Mouse (Mus musculus): ENCODE data around the gene Zfp874a. TPM values are rescaled to one million over a fixed set of nuclear protein-coding genes. Genes with fewer than 3 reads are reported as not detected.

The Zfp874a gene
- polyA plus RNA-seq (2014; fragmentation: Illumina TruSeq; extraction: RNeasy Lipid Tissue Mini Kit (QIAGEN cat#74804); ENCODE audit: low read depth, low replicate concordance), result 8.6 TPM

GRCm38 (mm10) chr13:67451172-67452020 lies at the start of gene Zfp874a:
Zfp874a (minus strand) TSS chr13:67451624.

DNA sequence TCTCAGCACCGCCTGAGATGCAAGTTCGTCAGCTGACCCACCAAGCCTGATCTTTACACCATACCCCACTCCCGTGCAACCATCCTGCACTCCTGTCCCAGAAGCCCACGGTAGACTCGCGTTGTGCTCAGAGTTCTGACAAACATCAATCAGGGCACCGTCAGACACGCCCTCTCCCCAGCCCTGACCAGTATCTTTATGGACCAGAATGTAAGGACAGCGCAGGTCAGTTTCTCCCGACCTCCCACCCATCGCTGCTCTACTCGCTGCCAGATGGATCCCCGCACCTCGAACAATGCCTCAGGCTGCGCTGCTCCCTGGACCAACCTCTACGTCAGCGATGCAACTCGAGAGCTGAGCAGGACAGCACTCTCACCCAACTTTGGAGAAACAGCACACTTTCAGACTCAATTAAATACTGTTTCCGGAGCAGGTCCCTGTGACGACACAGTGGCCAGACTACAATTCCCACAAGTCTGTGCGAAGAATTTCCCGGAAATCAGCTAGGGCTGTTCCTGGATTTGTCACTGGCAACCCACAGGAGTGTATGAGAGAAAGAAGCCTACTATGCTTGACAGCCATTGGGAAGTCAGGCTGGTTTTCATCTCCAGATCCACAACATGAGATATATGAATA lies 48.8 kb upstream of the Zfp874a start, which contains the start of gene Zfp58:
Gene Zfp58 (minus strand): TSS at position 472 of the 636 bp plus-strand sequence.

DNA sequence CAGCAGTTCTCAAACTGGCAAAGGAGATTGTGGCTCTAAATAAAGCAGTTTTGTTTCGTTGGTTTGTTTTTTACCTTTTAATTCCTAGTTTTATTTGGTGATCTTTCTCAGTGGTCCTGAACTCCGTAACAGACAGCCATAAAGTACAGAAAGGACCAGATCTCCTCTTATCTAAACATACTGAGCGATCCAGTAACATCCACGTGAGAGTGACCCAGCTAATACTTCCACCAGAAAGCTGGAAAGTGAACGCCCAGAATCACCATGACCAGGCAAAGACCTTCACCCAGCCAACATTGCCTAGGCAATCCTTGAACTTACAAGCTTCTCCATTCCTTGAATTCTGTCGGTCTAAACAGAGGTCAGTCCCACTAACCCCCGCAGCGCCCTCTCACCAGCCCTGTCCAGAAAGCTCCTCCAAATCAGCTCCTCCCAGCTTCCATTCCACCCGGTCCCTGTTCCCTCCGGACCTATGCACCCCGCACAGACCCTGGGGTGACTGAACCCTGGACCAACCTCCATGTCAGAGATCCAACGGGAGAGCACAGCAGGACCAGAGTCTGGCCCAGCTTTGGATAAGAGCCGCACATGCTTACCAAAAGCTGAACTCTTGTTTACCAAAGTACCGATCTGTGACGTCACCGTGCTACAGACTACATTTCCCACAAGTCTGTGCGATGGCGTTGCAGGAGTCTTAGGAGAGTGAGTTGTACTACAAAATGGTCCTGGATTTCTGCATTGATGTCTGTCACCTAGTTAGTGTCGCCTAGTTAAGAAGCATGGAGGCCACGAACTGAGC lies 32.4 kb upstream of the Zfp874a start, which contains the start of gene Zfp874b:
Gene Zfp874b (minus strand): TSS at position 634 of the 799 bp plus-strand sequence.

DNA sequence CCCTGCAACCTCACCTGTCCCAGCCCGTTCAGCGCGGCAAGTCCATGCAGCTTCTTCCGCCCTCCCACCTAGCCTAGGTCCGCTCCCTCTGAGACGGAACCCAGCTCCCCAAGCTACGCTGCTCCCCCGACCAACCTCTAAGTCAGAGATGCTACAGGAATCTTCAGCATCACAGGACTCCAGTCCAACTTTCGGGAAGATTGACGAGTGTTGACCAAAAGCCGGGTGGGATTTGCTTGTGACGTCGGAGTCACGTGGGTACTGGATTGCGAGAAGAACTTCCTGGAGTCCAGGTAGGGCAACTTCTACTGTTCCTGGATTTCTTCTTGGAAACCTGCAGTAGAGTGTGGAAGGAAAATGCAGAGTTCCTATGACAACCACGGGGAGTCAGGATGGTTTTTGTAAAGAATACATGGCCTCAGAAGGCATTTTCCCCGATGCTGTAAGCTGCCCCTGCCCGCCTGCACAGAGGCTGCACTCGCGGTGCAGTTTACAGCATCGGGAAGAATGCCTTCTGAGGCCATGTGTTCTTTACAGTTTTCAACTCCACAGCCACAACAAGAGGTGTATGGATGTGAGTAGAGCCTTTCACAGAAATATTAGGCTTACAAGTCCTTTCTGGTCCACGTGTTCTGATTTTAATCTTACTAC lies 30.1 kb downstream of the Zfp874a start, which contains the start of gene Zfp459:
Gene Zfp459 (minus strand): TSS at position 212 of the 651 bp plus-strand sequence.

DNA sequence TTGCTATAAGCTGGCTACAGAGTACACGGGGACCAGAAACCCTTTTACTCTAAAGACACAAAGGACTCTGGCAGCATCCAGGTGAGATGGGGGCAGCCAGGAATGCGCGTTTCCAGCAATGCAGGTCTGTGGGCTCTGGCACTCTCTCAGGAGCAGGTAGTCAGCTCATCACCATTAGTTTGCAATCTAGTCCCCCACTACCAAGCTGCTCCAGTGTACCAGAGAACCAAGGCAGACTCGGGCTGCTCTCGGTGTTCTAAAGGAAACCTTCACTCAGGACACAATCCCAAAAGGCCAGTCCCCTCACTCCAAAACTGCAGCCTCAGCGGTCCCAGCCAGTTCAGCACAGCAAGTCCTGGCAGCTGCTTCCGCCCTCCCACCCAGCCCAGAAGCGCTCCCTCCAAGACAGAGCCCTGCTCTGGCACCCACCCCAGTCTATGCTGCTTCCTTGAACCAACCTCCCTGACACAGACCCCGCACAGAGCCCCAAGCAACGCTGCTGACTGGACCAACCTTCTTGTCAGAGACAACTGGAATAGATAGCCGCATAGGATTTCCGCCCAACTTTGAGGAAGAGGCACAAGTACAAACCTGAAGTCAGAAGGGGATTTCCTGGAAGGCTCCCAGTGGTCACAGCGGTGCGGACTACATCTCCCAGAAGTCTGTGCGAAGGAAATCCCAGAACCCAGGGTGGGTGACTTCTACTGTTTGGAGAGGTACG lies 52.1 kb downstream of the Zfp874a start, which contains the start of gene Zfp429:
Gene Zfp429 (minus strand): TSS at position 637 of the 721 bp plus-strand sequence.

DNA sequence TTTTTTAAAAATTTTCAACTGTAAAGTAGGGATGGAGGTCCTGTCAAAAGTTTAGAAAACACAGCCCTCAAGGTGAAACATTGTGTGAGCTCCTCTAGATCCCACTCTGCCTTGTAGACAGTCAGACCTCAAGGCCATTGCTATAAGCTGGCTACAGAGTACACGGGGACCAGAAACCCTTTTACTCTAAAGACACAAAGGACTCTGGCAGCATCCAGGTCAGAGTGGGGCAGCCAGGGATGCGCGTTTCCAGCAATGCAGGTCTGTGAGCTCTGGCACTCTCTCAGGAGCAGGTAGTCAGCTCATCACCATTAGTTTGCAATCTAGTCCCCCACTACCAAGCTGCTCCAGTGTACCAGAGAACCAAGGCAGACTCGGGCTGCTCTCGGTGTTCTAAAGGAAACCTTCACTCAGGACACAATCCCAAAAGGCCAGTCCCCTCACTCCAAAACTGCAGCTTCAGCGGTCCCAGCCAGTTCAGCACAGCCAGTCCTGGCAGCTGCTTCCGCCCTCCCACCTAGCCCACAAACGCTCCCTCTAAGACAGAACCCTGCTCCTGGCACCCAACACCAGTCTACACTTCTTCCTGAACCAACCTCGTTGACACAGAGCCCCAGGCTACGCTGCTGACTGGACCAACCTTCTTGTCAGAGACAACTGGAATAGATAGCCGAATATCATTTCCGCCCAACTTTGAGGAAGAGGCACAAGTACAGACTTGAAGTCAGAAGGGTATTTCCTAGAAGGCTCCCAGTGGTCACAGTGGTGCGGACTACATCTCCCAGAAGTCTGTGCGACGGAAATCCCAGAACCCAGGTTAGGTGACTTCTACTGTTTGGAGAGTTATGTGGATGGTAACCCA lies 76.1 kb downstream of the Zfp874a start, which contains the start of the genes Gm28041 and Zfp456:
Gene Gm28041 (minus strand): TSS at position 684 of the 862 bp plus-strand sequence.
Gene Zfp456 (minus strand): TSS at position 761 of the 862 bp plus-strand sequence.

Other genes with a start within 250 kb of the Zfp874a start
- gene Zfp458, start 173.2 kb downstream of the Zfp874a start, polyA plus RNA-seq (2014; fragmentation: Illumina TruSeq; extraction: RNeasy Lipid Tissue Mini Kit (QIAGEN cat#74804); ENCODE audit: low read depth, low replicate concordance), result 35.9 TPM
- 1.3 TPM for gene Zfp457, start 145.1 kb downstream of the Zfp874a start, polyA plus RNA-seq (2014; fragmentation: Illumina TruSeq; extraction: RNeasy Lipid Tissue Mini Kit (QIAGEN cat#74804); ENCODE audit: low read depth, low replicate concordance)
- gene Zfp595, start 119.1 kb downstream of the Zfp874a start, polyA plus RNA-seq (2014; fragmentation: Illumina TruSeq; extraction: RNeasy Lipid Tissue Mini Kit (QIAGEN cat#74804); ENCODE audit: low read depth, low replicate concordance), result 10.1 TPM
- gene Gm28044, start 91.1 kb downstream of the Zfp874a start, polyA plus RNA-seq (2014; fragmentation: Illumina TruSeq; extraction: RNeasy Lipid Tissue Mini Kit (QIAGEN cat#74804); ENCODE audit: low read depth, low replicate concordance), result 2.2 TPM
- gene Zfp953, start 91.0 kb downstream of the Zfp874a start, polyA plus RNA-seq (2014; fragmentation: Illumina TruSeq; extraction: RNeasy Lipid Tissue Mini Kit (QIAGEN cat#74804); ENCODE audit: low read depth, low replicate concordance), result 5.3 TPM
- 0.48 TPM for gene Gm28041, start 75.9 kb downstream of the Zfp874a start, polyA plus RNA-seq (2014; fragmentation: Illumina TruSeq; extraction: RNeasy Lipid Tissue Mini Kit (QIAGEN cat#74804); ENCODE audit: low read depth, low replicate concordance)
- gene Zfp456, start 75.8 kb downstream of the Zfp874a start, polyA plus RNA-seq (2014; fragmentation: Illumina TruSeq; extraction: RNeasy Lipid Tissue Mini Kit (QIAGEN cat#74804); ENCODE audit: low read depth, low replicate concordance), result 1.2 TPM
- gene Zfp429, start 51.8 kb downstream of the Zfp874a start, polyA plus RNA-seq (2014; fragmentation: Illumina TruSeq; extraction: RNeasy Lipid Tissue Mini Kit (QIAGEN cat#74804); ENCODE audit: low read depth, low replicate concordance), result 2.6 TPM
- gene Zfp459, start 30.2 kb downstream of the Zfp874a start, polyA plus RNA-seq (2014; fragmentation: Illumina TruSeq; extraction: RNeasy Lipid Tissue Mini Kit (QIAGEN cat#74804); ENCODE audit: low read depth, low replicate concordance), result 1.3 TPM
- gene Zfp874b, start 32.6 kb upstream of the Zfp874a start, polyA plus RNA-seq (2014; fragmentation: Illumina TruSeq; extraction: RNeasy Lipid Tissue Mini Kit (QIAGEN cat#74804); ENCODE audit: low read depth, low replicate concordance), result 4.4 TPM
- gene Zfp58, start 48.9 kb upstream of the Zfp874a start, polyA plus RNA-seq (2014; fragmentation: Illumina TruSeq; extraction: RNeasy Lipid Tissue Mini Kit (QIAGEN cat#74804); ENCODE audit: low read depth, low replicate concordance), result 52.5 TPM
- not detected for gene Gm26965, start 74.5 kb upstream of the Zfp874a start, polyA plus RNA-seq (2014; fragmentation: Illumina TruSeq; extraction: RNeasy Lipid Tissue Mini Kit (QIAGEN cat#74804); ENCODE audit: low read depth, low replicate concordance)
- 31.5 TPM for gene Zfp87, start 74.6 kb upstream of the Zfp874a start, polyA plus RNA-seq (2014; fragmentation: Illumina TruSeq; extraction: RNeasy Lipid Tissue Mini Kit (QIAGEN cat#74804); ENCODE audit: low read depth, low replicate concordance)
- 32.6 TPM for gene Zfp748, start 102.2 kb upstream of the Zfp874a start, polyA plus RNA-seq (2014; fragmentation: Illumina TruSeq; extraction: RNeasy Lipid Tissue Mini Kit (QIAGEN cat#74804); ENCODE audit: low read depth, low replicate concordance)
- 11.3 TPM for gene Zfp729b, start 158.1 kb upstream of the Zfp874a start, polyA plus RNA-seq (2014; fragmentation: Illumina TruSeq; extraction: RNeasy Lipid Tissue Mini Kit (QIAGEN cat#74804); ENCODE audit: low read depth, low replicate concordance)
- gene Gm49345, start 186.1 kb upstream of the Zfp874a start, polyA plus RNA-seq (2014; fragmentation: Illumina TruSeq; extraction: RNeasy Lipid Tissue Mini Kit (QIAGEN cat#74804); ENCODE audit: low read depth, low replicate concordance), result not detected
- 4.5 TPM for gene Zfp729a, start 186.2 kb upstream of the Zfp874a start, polyA plus RNA-seq (2014; fragmentation: Illumina TruSeq; extraction: RNeasy Lipid Tissue Mini Kit (QIAGEN cat#74804); ENCODE audit: low read depth, low replicate concordance)
- gene Zfp738, start 235.4 kb upstream of the Zfp874a start, polyA plus RNA-seq (2014; fragmentation: Illumina TruSeq; extraction: RNeasy Lipid Tissue Mini Kit (QIAGEN cat#74804); ENCODE audit: low read depth, low replicate concordance), result 11.4 TPM

Measured in testis, adult 10 weeks (tissue).